Mouse (Mus musculus) megakaryocyte, embryonic 14.5 days (primary cell): ENCODE data around the gene C1qc. TPM values are rescaled to one million over a fixed set of nuclear protein-coding genes. Genes with fewer than 3 reads are reported as not detected.

Experiments
- H3K27me3 ChIP-seq: replicated peaks from 2 replicates; pipeline ENCODE3; 2012; ENCODE audit warnings: inconsistent platforms
- H3K36me3 ChIP-seq: replicated peaks from 2 replicates; pipeline ENCODE3; 2012; ENCODE audit warnings: low read length, inconsistent platforms, mixed read lengths
- H3K4me1 ChIP-seq: 2 replicates; pipeline ENCODE4 v1.6.1; 2012; ENCODE audit warnings: inconsistent platforms
- H3K4me3 ChIP-seq: replicated peaks from 2 replicates; pipeline ENCODE3; 2012; ENCODE audit warnings: moderate library complexity, mild to moderate bottlenecking, inconsistent platforms
- H3K9me3 ChIP-seq: 2 replicates; pipeline ENCODE4 v1.6.1; 2012; ENCODE audit warnings: inconsistent platforms
- FLI1 ChIP-seq: IDR thresholded peaks from 2 replicates; pipeline ENCODE4 v1.6.1; 2012; ENCODE audit warnings: low read length, inconsistent platforms, mixed read lengths
- GATA1 ChIP-seq: IDR thresholded peaks from 3 replicates; pipeline ENCODE4 v1.6.1; 2012; ENCODE audit warnings: mixed read lengths, low read length, inconsistent platforms, borderline replicate concordance
- polyA plus RNA-seq: library from polyadenylated mRNA; stranded (reverse); fragments of >175 nt; gene quantifications from 2 replicates; pipeline ENCODE4 v1.2.3, GENCODE M21; 2012; ENCODE audit warnings: low replicate concordance; ENCODE audit not compliant: insufficient read depth

Gene C1qc
- polyA plus RNA-seq, 1 experiment: 357 TPM

DNA sequence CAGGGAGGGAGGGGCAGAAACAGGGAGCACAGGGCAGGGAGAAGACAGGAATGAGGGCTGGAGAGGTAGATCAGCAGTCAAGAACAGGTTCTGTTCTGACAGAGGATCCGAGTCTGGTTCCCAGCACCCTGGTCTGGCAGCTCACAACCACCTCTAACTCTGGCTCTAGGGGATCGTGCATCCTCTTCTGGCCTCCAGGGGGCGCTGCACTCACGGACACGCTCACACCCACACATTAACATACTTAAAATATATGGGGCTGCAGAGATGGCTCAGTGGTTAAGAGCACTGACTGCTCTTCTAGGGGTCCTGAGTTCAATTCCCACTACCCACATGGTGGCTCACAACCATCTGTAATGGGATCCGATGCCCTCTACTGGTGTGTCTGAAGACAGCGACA is 32.8 kb downstream of the C1qc start:
- H3K36me3 ChIP-seq: no peaks in the 10 kb centered on the region
- H3K27me3 ChIP-seq: peaks cover 93% of the 10 kb centered on the region
- peaks cover 12% of the 10 kb centered on the region for H3K9me3 ChIP-seq
- peaks cover 11% of the 10 kb centered on the region for H3K4me1 ChIP-seq
- no peak overlapping the region for H3K4me3 ChIP-seq
- TF ChIP-seq FLI1 (no peak), GATA1 (no peak)

DNA sequence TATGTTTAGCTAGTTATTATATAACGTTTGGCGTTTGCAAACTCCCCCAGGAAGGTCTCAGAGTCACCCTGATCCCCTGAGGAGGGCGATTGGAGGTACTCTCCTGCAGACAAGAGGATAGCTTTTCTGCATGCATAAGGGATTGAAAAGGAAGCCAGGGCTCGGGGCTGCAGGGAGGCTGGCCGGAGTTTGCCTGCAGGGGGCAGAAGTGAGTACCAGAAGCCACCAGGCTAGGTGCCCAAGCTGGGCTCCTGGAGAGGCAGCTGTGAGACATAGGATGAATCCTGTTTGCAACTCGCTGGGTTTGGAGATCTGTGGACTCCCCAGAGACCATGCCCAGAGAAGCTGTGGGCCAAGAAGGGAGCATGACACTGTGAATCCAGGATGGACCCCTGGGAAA is 37.8 kb downstream of the C1qc start:
- Histone ChIP-seq H3K4me1 (no peaks in the 10 kb centered on the region), H3K9me3 (peaks cover 12% of the 10 kb centered on the region), H3K27me3 (peaks cover 74% of the 10 kb centered on the region), H3K4me3 (no peak overlapping the region), H3K36me3 (no peaks in the 10 kb centered on the region)
- no peak for TF ChIP-seq GATA1
- no peak for TF ChIP-seq FLI1

DNA sequence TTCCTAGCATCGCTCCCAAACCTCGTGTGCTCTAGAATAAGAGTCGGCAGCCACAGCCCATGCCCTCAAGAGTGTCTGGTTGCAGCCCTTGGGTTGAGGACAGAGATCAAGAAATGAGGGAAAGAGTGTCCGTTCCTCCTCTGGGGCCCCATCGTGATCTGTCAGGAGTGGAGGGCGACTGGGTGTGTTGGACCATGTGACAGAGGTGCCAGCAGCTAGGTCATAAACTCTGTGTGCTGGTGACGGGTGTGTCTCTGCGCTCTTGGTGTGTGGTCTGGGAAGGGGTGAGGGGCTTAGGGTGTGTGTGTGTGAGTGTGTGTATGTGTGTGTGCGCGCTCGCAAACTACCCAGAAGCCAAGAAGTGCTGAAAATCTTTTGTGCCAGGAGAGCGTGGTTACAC is 39.9 kb downstream of the C1qc start:
- Histone ChIP-seq H3K9me3 (no peaks in the 10 kb centered on the region; the same call in 1 of the 2 replicates), H3K4me3 (no peak overlapping the region), H3K4me1 (no peaks in the 10 kb centered on the region), H3K36me3 (no peaks in the 10 kb centered on the region), H3K27me3 (peaks cover 70% of the 10 kb centered on the region)
- TF ChIP-seq FLI1 (no peak), GATA1 (no peak)

DNA sequence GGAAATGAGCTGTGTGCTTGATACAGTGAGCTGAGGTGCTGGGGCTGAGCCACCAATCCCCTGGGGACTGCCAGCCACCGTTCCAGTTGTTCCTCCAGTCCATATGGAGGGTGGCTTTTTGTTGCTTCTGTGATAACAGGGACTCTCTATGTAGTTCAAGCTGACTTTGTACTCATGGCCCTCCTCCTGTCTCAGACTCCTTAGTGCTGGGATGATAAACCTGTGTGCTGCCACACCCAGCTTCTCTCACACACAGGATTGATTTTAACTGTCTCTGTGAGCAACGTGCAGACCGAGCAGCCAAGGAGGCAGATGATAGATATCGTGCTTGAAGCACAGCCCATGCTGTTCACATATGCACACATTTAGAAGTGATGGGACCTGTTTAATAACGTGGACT is 40.7 kb downstream of the C1qc start:
- TF ChIP-seq GATA1 (no peak), FLI1 (no peak)
- H3K9me3 ChIP-seq: no peaks in the 10 kb centered on the region; the same call in 1 of the 2 replicates

DNA sequence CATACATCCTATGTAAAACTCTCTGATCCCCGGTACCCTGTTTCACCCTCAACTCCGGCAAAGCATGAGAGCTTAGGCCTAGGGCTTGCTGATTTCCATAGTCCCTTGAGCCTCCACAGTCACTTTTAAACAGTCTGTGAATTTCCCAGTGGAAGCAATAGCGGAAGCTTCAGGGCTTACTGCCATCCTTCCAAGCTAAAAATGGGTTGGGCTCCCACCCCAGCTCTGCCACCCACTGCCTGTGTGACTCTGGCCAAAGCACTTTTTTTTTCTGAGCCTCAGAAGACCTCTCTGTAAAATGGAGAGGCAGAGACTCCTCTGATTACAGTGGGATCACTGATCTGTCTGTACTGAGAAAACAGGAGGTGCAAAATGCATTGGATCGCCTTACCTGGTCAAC is 44.3 kb downstream of the C1qc start:
- Histone ChIP-seq H3K9me3 (no peaks in the 10 kb centered on the region), H3K27me3 (peaks cover 61% of the 10 kb centered on the region), H3K4me1 (no peaks in the 10 kb centered on the region), H3K36me3 (no peaks in the 10 kb centered on the region), H3K4me3 (no peak overlapping the region)
- TF ChIP-seq FLI1 (no peak), GATA1 (no peak)

More for the DNA sequence above, 40.7 kb downstream of the C1qc start:
- Histone ChIP-seq H3K27me3 (peaks cover 66% of the 10 kb centered on the region), H3K4me1 (no peaks in the 10 kb centered on the region), H3K4me3 (no peak overlapping the region), H3K36me3 (no peaks in the 10 kb centered on the region)

DNA sequence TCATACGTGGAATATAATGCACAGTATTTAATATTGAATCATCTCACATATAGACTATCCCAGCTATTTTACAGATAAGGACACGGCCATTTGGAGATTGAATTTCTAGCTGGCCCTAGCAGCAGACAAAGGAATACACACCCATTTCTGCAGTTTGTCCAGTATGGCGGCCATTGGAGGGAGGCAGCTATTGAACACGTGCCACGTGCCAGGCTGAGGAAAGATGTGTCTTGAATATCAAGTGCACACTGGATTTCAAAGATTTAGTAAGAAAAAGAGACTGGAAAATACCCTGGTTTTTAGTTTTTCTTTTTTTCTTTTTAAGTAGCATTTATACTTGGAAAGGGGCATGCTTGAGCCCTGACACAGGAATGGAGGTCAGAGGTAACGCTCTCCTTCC is 45.7 kb downstream of the C1qc start:
- TF ChIP-seq FLI1 (no peak), GATA1 (no peak)
- no peaks in the 10 kb centered on the region for H3K9me3 ChIP-seq
- H3K4me3 ChIP-seq: no peak overlapping the region
- no peaks in the 10 kb centered on the region for H3K36me3 ChIP-seq
- H3K4me1 ChIP-seq: peaks cover under 1% of the 10 kb centered on the region
- peaks cover 60% of the 10 kb centered on the region for H3K27me3 ChIP-seq

DNA sequence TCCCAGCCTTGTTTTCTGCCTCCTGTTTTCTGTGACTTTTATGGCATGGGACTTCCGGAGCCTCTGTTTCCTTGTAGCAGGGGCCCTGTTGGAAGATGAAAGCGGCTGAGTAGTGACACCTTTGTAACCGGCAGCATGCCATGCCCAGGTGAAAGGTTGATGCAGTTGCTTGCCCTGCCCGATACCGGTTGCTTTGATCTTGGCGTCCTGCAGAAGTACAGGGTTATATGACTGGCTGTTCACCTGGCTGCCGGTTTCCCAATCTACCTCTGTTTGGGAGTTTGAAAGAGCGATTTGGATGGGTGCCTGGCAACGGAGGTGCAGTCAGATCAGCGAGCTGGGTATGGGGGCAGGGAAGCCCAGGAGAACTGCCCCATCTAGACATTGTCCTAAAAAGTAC is 50.1 kb downstream of the C1qc start:
- Histone ChIP-seq H3K9me3 (no peaks in the 10 kb centered on the region), H3K27me3 (peaks cover 57% of the 10 kb centered on the region), H3K36me3 (no peaks in the 10 kb centered on the region), H3K4me3 (no peak overlapping the region), H3K4me1 (peaks cover 16% of the 10 kb centered on the region)
- TF ChIP-seq FLI1: no peak
- no peak for TF ChIP-seq GATA1

DNA sequence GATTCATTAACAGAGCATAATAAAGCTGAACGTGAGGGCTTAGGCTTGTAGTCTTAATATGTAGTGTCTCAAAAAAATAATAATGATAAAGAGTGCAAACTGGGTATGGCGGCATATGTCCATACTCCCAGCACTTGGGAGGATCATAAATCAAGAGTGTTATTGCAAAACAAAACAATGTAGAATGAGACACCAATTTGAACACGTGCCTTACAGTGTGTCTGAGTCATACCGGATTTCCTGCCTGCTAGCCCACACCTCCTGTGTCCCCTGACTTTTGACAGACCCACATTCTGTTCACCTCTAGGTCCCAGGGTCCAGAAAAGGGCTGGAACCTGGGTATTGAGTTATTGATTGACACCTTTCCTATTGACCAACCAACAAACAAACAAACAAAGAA is 50.8 kb downstream of the C1qc start:
- Histone ChIP-seq H3K36me3 (no peaks in the 10 kb centered on the region), H3K27me3 (peaks cover 61% of the 10 kb centered on the region), H3K4me1 (peaks cover 16% of the 10 kb centered on the region), H3K4me3 (no peak overlapping the region), H3K9me3 (no peaks in the 10 kb centered on the region)
- TF ChIP-seq GATA1 (no peak), FLI1 (no peak)

DNA sequence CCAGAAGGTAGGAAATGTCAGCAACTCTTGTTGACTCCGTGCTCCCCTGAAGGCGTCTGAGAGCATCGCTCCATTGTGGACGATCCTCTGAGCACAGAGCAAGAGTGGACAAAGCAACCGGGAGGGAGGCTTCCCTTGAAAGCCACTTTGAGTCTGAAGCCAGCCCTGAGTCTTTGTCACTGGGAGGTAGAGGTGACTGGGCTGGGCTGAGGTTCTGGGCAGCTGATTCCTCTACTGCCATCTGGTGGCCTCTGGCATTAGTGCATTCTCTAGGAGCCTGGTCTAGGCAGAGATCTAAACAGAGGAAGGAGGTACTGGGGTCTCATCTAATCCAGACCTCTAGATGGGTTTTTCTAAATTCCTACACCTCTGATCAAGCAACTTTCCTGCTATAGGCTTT is 51.8 kb downstream of the C1qc start:
- Histone ChIP-seq H3K36me3 (no peaks in the 10 kb centered on the region), H3K9me3 (no peaks in the 10 kb centered on the region), H3K4me1 (peaks cover 22% of the 10 kb centered on the region), H3K4me3 (peak overlapping the region; percentile 59), H3K27me3 (peaks cover 65% of the 10 kb centered on the region)
- TF ChIP-seq FLI1 (no peak), GATA1 (no peak)

Other genes starting within 250 kb of the C1qc start
- 0.20 TPM in 1 of 2 replicates, not detected in the other for gene Ephb2, start 57.1 kb downstream of the C1qc start, polyA plus RNA-seq
- 57.3 and 199 TPM in 2 replicates for gene C1qb, start 6.9 kb downstream of the C1qc start, polyA plus RNA-seq
- 12.9 and 134 TPM in 2 replicates for gene C1qa, start 5.7 kb upstream of the C1qc start, polyA plus RNA-seq
- 0.35 and 0.48 TPM in 2 replicates for gene Epha8, start 63.8 kb upstream of the C1qc start, polyA plus RNA-seq
- 0.44 and 1.6 TPM in 2 replicates for gene Zbtb40, start 155.7 kb upstream of the C1qc start, polyA plus RNA-seq